Mouse (Mus musculus): ENCODE measurements around the gene Galnt10.

- TF ChIP-seq POLR2A (IDR thresholded peaks at IDR 0.05; ENCODE audit: insufficient read length, low read depth) (no peak), E2F4 (IDR thresholded peaks at IDR 0.05; ENCODE audit: insufficient read depth) (no peak), POLR2AphosphoS2 (IDR thresholded peaks at IDR 0.05; ENCODE audit: insufficient read length, low read depth) (no peak)
These were observed 29.4 kb upstream of the Galnt10 start for GRCm38 (mm10) chr11:57615871-57616270.

All from myocyte (in vitro differentiated cells).